Mouse (Mus musculus): ENCODE data around the gene Fam198b. TPM values are rescaled to one million over a fixed set of nuclear protein-coding genes. Genes with fewer than 3 reads are reported as not detected.

The Fam198b gene
- total RNA-seq (2015) = 0.40 and 0.55 TPM in 2 replicates
- total RNA-seq (2017) = 0.73 and 1.0 TPM in 2 replicates

- ATAC-seq (ENCODE audit: poor library complexity, severe bottlenecking) = no peak
Observed at GRCm38 (mm10) chr3:79884305-79884704, at the start of gene Fam198b. Gene Fam198b, plus strand, starts transcription at chr3:79884533.

DNA sequence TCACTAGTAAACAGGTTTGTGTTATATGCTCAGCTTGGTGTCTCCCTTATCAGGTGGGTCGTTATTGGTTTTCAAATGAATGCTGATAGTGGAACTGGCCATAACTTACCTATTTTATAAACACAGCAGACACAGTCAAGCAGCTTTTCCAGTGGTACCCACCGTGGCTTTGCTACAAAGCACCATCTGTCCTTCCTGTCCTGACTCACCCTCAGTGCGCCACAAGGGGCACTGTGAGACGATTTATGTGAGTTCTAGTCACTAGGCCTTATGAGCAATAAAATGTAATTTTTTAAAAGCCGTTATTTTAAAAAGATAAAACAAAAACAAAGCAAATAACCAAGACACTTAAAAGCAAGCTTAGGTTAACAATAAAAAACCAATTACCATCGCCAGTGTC lies 45.6 kb upstream of the Fam198b start:
- 0 out of 2 replicates have a peak, but pooled peaks have one; percentile 36 for ATAC-seq (ENCODE audit: poor library complexity, severe bottlenecking)

DNA sequence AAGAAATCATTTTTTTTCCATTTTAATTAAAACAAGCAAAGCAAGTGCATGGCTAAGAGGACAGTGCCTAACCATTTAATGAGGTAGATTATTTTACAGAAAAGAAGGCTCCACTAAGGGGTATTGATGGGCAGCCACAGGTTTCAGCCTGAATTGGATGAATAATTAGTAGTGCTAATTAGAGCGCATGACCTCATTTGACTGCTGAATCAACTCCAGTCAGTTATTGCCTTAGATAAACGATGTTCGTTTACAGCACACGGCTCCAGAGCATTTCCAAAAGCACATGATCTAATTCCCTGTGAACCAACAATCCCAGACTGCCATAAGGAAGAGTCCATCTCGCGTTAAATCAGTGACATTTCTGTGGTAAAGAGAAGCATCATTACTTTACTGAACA lies 42.9 kb upstream of the Fam198b start:
- ATAC-seq (ENCODE audit: poor library complexity, severe bottlenecking) = no peak

GRCm38 (mm10) chr3:79842165-79842564 lies 42.2 kb upstream of the Fam198b start:
- ATAC-seq (ENCODE audit: poor library complexity, severe bottlenecking) = peak; percentile 53

GRCm38 (mm10) chr3:79842616-79843016 lies 41.7 kb upstream of the Fam198b start:
- peak; percentile 87 for ATAC-seq (ENCODE audit: poor library complexity, severe bottlenecking)

- ATAC-seq (ENCODE audit: poor library complexity, severe bottlenecking) = peak; percentile 46
Observed at GRCm38 (mm10) chr3:79843999-79844398, 40.3 kb upstream of the Fam198b start.

GRCm38 (mm10) chr3:79846633-79847032 lies 37.7 kb upstream of the Fam198b start:
- peak; percentile 20; the same call in 1 of the 2 replicates for ATAC-seq (ENCODE audit: poor library complexity, severe bottlenecking)

DNA sequence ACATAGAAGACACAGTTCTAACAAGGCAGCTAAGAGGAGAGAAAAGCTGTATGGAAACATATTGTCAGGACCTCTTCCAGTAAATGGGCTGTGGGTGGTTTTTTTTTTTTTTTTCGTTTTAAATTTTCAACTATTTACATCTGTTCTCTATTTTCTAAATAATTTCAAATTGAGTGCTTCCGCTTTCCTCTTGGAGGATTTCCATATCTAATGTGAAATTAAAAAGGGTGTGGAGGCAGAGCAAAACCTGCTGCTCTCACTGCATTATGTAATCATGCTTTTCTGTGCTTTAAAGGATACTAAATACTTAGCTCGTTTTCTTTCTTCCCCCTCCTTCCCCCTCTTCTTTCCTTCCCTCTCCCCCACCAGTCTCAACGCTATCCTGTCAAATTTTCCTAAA lies 35.5 kb upstream of the Fam198b start:
- ATAC-seq (ENCODE audit: poor library complexity, severe bottlenecking) = no peak

DNA sequence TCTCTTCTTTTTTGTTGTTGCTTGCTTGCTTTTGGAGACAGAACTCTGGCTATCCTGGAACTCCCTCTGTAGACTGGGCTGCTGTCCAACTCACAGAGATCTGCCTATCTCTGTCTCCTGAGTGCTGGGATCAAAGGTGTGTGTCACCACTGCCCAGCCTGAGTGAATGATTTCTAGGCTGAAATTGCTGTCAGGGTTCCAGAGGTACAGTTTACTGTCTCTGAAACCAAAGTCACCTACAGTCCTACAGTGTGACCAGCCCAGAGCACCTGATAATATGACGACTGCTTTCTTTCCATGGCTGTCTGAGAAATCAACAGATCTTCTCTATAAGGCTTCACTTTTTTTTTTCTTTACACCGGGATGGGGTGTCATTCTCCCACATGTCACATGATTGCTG lies 34.7 kb upstream of the Fam198b start:
- ATAC-seq (ENCODE audit: poor library complexity, severe bottlenecking) = no peak

DNA sequence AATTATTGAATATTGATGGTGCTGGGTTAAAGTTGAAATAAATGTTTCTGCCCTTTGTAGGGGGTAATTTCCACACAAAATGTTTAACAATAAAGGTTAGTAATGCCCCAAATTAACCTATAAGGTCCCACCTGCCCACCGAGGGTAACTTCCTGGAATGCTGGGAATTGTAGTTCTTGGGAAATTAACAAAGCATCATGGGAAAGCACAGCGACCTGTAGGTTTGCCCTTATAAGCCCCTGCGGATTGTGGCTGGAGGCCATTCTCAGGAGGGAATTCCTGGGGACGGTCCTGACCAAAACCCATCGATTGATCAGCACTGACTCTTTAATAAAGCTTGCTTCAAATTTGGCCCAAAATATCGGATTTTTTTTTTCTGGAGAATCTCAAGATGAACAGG lies 33.7 kb upstream of the Fam198b start:
- ATAC-seq (ENCODE audit: poor library complexity, severe bottlenecking) = no peak

- no peak for ATAC-seq (ENCODE audit: poor library complexity, severe bottlenecking)
Observed at GRCm38 (mm10) chr3:79852108-79852507, 32.2 kb upstream of the Fam198b start.

DNA sequence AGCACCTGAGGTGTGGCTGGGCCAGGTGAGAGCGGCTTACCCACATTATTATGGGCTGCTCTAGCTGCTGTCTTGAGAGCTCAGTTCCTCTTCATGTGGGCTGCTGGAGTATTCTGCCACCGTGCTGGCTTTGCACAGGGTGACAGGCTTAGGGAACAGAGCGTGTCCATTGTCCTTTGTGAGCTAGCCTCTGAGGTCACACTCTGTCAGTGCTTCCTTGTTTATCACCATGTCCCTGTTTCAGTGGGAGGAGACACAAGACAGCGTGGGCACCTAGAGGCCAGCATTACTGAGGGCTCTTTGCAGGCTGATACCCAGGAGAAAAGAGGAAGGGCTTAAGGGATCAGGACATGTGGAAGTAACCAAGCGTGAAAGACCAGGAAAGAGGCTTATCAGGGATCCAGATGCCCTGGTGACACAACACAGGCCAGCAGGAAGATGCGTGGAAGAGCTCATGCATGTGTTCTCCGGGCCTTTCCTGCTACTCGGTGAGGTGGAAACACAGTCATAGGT lies 31.6 kb upstream of the Fam198b start, which contains the start of gene Tmem144:
Gene Tmem144, minus strand, starts transcription at position 120 of the 513 bp plus-strand sequence.
- peak; percentile 67 for ATAC-seq (ENCODE audit: poor library complexity, severe bottlenecking)

DNA sequence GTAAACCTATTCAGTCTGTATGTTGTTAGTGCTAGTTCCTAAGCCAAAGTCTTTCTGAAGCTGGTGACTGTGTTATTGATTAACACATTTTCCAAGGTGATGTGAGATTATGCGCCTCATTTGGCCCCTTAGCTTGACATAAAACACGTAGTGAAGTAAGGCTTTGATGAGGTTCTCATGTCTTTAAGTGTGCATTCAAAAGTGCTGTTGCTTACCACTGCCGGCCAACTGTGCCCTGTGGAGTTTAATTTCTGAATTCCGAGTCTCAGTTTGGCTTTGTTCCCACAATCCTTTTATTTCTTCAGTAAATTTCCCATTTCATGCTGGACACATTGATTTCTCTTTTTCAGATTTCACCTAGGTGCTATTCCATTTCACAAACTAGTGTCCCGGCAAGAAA lies 26.6 kb upstream of the Fam198b start:
- no peak for ATAC-seq (ENCODE audit: poor library complexity, severe bottlenecking)

GRCm38 (mm10) chr3:79858221-79858620 lies 26.1 kb upstream of the Fam198b start:
- no peak for ATAC-seq (ENCODE audit: poor library complexity, severe bottlenecking)

DNA sequence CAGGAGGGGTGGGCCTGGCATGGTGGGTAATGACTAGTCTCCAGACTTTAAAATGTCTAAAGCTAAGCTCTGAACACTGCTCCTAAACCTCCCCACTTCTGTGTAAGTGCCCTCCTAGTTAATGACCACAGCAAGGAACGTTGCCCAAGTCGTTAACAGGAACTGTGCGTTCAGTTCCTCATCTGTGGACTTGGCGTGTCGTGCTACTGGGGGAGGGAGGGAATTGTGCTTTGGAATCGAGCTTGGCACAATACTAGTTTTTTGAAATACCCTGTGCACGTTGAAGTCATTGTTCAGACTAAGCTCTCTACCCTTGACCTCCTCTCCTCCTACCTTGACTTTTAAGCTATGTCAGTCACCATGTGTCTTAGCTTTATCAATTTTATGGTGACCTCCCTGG lies 19.5 kb upstream of the Fam198b start:
- peak; percentile 97 for ATAC-seq (ENCODE audit: poor library complexity, severe bottlenecking)

DNA sequence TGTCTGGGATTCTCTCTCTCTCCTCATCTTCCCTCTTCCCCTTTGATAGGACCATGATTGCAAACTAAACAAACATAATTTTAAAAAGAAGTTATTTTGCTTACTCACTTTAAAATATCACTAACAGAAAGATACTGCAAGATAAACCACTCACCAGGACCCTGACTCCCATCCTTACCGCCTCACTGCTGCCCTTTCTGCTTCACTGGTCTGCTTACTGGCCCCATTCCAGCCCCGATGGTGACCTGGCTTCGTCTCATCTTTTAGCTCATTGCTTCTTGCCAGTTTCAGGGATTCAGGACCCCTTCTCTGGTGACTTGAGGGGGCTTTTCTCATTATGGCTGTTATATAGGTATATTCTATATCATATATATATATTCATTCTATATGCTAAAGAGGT lies 18.2 kb upstream of the Fam198b start:
- ATAC-seq (ENCODE audit: poor library complexity, severe bottlenecking) = no peak

DNA sequence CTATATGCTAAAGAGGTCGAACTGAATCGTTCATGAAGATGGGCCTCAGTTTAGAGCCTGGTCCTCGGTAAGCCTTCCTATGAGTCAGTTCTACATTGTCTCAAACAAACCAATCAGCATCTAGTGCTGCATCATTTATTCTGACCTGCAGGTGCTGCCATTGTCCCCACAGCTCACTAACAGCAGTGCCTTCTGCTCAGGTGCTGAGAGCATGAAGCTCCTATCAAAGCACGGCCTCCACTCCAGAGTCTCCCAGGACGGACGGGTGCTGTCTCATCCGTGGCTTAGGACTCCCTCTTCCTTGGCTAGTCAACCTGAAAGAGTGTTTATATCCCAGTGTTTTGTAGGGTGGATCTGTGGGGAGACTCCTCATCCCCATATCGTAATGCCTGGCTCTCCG lies 17.8 kb upstream of the Fam198b start:
- ATAC-seq (ENCODE audit: poor library complexity, severe bottlenecking) = no peak

DNA sequence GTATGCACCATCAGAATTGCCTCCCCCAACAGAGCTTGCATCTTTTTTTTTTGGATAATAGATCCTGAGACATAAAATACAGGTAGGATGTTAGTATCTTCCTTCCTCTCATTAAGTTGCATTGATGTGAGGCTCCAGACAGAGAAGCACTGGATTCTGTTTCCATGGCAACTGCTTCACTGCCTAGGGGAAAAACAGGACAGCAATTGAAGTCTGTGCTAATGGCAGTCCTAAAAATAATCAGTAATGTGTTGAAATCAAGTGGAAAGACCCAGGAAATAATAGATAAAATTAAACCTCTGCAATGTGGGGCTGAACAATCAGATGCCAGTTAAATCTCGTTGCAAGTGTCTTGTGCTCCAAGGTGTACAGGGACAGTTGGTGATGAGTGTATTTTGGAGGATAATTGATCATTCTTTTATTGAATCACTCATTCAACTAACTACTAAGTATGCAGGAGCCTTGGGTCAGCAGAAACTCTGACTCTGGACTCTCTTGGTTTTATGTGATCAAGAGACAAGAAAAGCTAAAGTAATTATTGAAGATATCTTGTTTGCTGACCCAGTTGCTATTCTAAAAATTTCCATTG lies 17.1 kb upstream of the Fam198b start:
- ATAC-seq (ENCODE audit: poor library complexity, severe bottlenecking) = no peak

DNA sequence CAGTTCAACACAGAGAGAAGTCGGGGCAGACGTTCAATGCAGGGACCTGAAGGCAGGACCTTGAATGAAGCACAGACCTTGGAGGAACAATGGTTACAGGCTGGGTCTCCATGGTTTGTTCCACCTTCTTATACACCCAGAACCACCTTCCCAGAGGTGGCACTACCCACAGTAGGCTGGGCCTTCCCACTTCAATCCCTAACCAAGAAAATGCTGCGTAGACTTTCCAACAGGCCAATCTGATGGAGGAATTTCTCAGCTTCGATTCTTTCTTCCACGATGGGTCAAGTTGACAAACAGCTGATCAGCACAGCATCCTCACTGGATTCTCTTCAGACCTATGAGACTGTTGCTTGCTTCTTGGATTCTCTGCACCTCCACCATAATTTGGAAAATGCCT lies 8.9 kb upstream of the Fam198b start:
- ATAC-seq (ENCODE audit: poor library complexity, severe bottlenecking) = no peak

DNA sequence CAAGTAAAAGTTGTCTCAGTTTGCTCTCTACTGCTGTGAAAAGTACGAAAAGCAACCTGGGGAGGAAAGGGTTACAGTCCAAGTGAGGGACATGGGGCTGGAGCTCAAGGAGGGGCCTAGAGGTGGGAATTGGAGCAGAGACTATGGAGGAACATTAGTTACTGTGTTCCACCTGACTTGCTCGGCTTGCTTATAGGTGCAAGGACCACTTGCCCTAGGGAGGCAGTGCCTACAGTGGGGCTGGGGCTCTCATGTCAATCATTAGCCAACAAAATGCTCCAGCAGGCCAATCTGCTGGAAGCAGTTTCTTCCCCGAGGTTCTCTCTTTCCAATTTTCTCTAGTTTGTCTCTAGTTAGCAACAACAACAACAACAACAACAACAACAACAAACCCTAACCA lies 6.0 kb upstream of the Fam198b start:
- no peak for ATAC-seq (ENCODE audit: poor library complexity, severe bottlenecking)

DNA sequence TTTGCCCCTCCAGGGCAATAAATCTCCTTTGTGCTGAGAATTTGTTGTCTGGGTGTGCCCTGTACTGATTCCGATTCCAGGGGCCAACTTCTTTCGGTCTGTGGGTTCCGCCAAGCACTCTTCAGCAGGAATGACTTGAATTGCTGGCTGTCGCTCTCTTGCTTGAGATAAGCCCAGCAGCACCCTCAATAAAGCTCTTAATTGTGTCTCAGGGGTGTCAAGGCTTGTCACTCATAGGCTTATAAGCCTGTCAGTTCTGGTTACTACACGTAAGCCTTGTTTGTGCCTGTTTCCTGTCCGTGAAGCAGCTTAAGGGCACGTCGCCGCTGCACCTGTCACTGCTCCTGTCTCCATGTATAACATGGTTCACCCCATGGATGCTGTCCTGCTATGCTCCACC lies 5.1 kb upstream of the Fam198b start:
- ATAC-seq (ENCODE audit: poor library complexity, severe bottlenecking) = no peak

DNA sequence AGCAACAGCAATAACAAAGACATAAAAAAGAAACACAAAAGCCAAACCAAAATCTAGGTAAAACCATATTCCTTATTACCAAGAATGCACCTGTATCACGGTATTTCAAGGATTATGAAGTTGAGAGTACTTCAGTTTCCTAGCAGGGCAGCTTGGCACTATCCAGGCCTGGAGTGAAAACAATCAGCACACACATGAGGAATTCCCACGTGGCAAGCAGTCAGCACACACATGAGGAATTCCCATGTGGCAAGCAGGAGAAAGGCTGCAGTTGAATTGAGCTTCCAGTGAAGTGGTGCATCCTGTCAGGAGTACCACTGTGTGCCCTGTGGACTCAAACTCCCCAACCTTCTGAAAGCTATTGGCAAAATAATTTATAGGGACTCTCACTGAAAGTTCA lies 2.7 kb upstream of the Fam198b start:
- ATAC-seq (ENCODE audit: poor library complexity, severe bottlenecking) = no peak

GRCm38 (mm10) chr3:79883092-79883491 lies 1.2 kb upstream of the Fam198b start:
- peak; percentile 62 for ATAC-seq (ENCODE audit: poor library complexity, severe bottlenecking)
